Mouse (Mus musculus): ENCODE data around the gene App. TPM values are rescaled to one million over a fixed set of nuclear protein-coding genes. Genes with fewer than 3 reads are reported as not detected.

App gene
- polyA plus RNA-seq, 1 experiment from 2014 or later = 287 TPM

- no peak overlapping the region for H3K4me2 ChIP-seq (ENCODE audit: low read length)
- peak; percentile 34 for ATAC-seq
- WGBS = 63% methylated on average over 11 of the region's 11 CpGs
Measured at GRCm38 (mm10) chr16:85145369-85145768, 28.2 kb downstream of the App start.

DNA sequence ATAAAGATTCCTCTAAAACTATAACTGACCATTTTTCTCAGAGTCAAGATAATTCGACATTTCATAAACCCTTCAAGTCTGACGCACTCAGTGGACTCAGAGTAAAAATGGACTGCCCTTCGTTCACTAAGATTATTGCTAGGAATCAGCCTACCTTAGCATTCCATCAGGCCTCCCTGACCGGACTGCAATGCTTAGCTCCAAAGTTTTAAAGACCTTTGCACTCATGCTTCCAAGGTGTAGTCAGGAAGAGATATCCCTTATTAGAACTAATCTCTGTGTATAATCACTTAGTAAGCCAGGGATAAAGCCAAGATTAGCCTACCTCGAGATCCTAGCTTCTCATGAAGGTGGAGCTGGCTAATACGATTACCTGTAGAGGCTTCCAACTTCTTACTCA is 29.2 kb downstream of the App start:
- 92% methylated on average over 6 of the region's 6 CpGs for WGBS
- H3K4me2 ChIP-seq (ENCODE audit: low read length) = no peak overlapping the region

More at GRCm38 (mm10) chr16:85145369-85145768, 28.2 kb downstream of the App start:
- H3K4me3 ChIP-seq (replicated peaks; ENCODE audit: low read length) = no peak overlapping the region
- no peak overlapping the region for H3K27ac ChIP-seq (ENCODE audit: low read length)
- no peaks in the 10 kb centered on the region; the same call in 1 of the 2 replicates for H3K4me1 ChIP-seq (replicated peaks; ENCODE audit: control insufficient read depth, insufficient read depth, low read length)
- no peaks in the 10 kb centered on the region for H3K9me3 ChIP-seq (ENCODE audit: control insufficient read depth, low read length)
- no peaks in the 10 kb centered on the region for H3K36me3 ChIP-seq (ENCODE audit: control insufficient read depth, insufficient read depth)
- no peak overlapping the region for H3K9ac ChIP-seq (replicated peaks; ENCODE audit: low read depth, low read length)
- H3K27me3 ChIP-seq (replicated peaks; ENCODE audit: control insufficient read depth, insufficient read depth, low read length) = no peaks in the 10 kb centered on the region

DNA sequence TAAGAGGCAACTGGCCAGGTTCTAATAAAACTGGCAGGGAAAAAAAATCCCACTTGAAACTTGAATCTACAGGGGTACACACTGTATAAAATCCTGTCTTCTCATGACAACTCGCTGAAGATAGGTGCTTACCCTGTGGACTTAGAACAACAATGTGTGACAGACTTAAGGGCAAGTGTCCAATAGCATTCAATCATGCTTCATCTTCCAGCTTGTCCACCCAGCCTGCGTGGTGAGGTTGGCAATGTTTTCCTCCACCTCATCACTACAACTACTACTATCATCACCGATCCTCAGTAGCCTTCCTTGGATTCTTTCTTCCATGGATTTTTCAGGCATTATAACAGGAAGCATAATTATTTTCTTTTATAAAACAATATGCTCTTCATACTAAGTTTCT is 29.7 kb downstream of the App start:
- H3K4me3 ChIP-seq (replicated peaks; ENCODE audit: low read length) = no peak overlapping the region
- H3K4me1 ChIP-seq (replicated peaks; ENCODE audit: control insufficient read depth, insufficient read depth, low read length) = peaks cover 6% of the 10 kb centered on the region
- no peaks in the 10 kb centered on the region for H3K9me3 ChIP-seq (ENCODE audit: control insufficient read depth, low read length)
- no peak overlapping the region for H3K4me2 ChIP-seq (ENCODE audit: low read length)
- H3K9ac ChIP-seq (replicated peaks; ENCODE audit: low read depth, low read length) = no peak overlapping the region
- H3K36me3 ChIP-seq (ENCODE audit: control insufficient read depth, insufficient read depth) = no peaks in the 10 kb centered on the region
- no peaks in the 10 kb centered on the region for H3K27me3 ChIP-seq (replicated peaks; ENCODE audit: control insufficient read depth, insufficient read depth, low read length)
- no peak overlapping the region for H3K27ac ChIP-seq (ENCODE audit: low read length)
- no peak for ATAC-seq
- WGBS = 89% methylated on average over 3 of the region's 3 CpGs

More for the DNA sequence above, 29.2 kb downstream of the App start:
- Histone ChIP-seq H3K27ac (ENCODE audit: low read length) (no peak overlapping the region), H3K27me3 (replicated peaks; ENCODE audit: control insufficient read depth, insufficient read depth, low read length) (no peaks in the 10 kb centered on the region), H3K4me3 (replicated peaks; ENCODE audit: low read length) (no peak overlapping the region), H3K36me3 (ENCODE audit: control insufficient read depth, insufficient read depth) (no peaks in the 10 kb centered on the region), H3K9me3 (ENCODE audit: control insufficient read depth, low read length) (no peaks in the 10 kb centered on the region), H3K4me1 (replicated peaks; ENCODE audit: control insufficient read depth, insufficient read depth, low read length) (peaks cover 2% of the 10 kb centered on the region; the same call in 1 of the 2 replicates), H3K9ac (replicated peaks; ENCODE audit: low read depth, low read length) (no peak overlapping the region)
- no peak for ATAC-seq

GRCm38 (mm10) chr16:85143188-85143587 is 30.4 kb downstream of the App start:
- 26% methylated on average over 3 of the region's 3 CpGs for WGBS
- Histone ChIP-seq H3K36me3 (ENCODE audit: control insufficient read depth, insufficient read depth) (no peaks in the 10 kb centered on the region), H3K27me3 (replicated peaks; ENCODE audit: control insufficient read depth, insufficient read depth, low read length) (no peaks in the 10 kb centered on the region), H3K9me3 (ENCODE audit: control insufficient read depth, low read length) (no peaks in the 10 kb centered on the region), H3K9ac (replicated peaks; ENCODE audit: low read depth, low read length) (no peak overlapping the region), H3K4me1 (replicated peaks; ENCODE audit: control insufficient read depth, insufficient read depth, low read length) (peaks cover 6% of the 10 kb centered on the region), H3K4me2 (ENCODE audit: low read length) (no peak overlapping the region), H3K4me3 (replicated peaks; ENCODE audit: low read length) (no peak overlapping the region), H3K27ac (ENCODE audit: low read length) (no peak overlapping the region)
- no peak for ATAC-seq

DNA sequence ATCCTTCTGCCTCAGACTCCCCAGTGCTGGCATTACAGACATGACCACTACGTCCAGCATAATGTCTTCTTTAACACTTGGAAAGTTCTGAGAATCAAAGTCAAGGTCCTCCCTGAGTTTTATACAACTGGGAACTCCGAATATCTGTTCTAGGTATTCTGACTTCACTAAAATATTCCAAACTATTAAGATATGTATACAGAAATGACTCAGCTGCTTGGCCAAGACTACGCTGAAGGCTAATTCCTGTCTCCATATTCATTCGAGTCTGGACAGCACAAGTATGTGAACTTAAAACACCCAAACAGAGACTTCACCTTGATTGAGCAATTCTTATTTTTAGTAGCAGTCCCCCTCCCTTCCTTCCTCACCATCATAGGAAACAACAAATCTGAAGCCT is 32.2 kb downstream of the App start:
- no peak overlapping the region for H3K9ac ChIP-seq (replicated peaks; ENCODE audit: low read depth, low read length)
- no peaks in the 10 kb centered on the region for H3K27me3 ChIP-seq (replicated peaks; ENCODE audit: control insufficient read depth, insufficient read depth, low read length)
- H3K27ac ChIP-seq (ENCODE audit: low read length) = no peak overlapping the region
- WGBS = 96% methylated on average over 4 of the region's 4 CpGs
- no peak overlapping the region for H3K4me2 ChIP-seq (ENCODE audit: low read length)
- H3K36me3 ChIP-seq (ENCODE audit: control insufficient read depth, insufficient read depth) = no peaks in the 10 kb centered on the region; the same call in 1 of the 2 replicates
- ATAC-seq = no peak
- H3K9me3 ChIP-seq (ENCODE audit: control insufficient read depth, low read length) = no peaks in the 10 kb centered on the region
- H3K4me3 ChIP-seq (replicated peaks; ENCODE audit: low read length) = no peak overlapping the region
- H3K4me1 ChIP-seq (replicated peaks; ENCODE audit: control insufficient read depth, insufficient read depth, low read length) = peaks cover 8% of the 10 kb centered on the region

DNA sequence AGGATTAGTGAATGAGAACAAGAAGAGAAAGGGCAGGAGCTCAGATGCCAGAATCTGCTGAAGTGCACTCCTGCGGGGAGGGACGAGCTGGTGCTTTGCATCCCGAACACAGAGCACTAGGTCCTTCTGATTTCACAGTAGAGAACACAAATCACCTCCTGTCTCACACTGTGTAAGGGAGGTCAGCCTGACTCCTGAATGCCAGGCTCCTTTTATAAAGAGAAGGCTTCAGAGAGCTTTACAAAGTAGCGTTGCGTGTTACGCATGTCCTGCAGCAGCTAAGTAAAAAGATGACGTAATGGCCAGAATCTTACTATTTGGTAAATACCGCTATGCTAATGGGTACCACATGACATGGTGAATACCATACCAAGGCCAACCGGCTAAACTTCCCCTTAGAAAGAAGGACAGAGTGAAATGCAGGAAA is 34.4 kb downstream of the App start:
- no peaks in the 10 kb centered on the region; the same call in 1 of the 2 replicates for H3K36me3 ChIP-seq (ENCODE audit: control insufficient read depth, insufficient read depth)
- no peaks in the 10 kb centered on the region for H3K9me3 ChIP-seq (ENCODE audit: control insufficient read depth, low read length)
- peaks cover 8% of the 10 kb centered on the region for H3K4me1 ChIP-seq (replicated peaks; ENCODE audit: control insufficient read depth, insufficient read depth, low read length)
- no peaks in the 10 kb centered on the region for H3K27me3 ChIP-seq (replicated peaks; ENCODE audit: control insufficient read depth, insufficient read depth, low read length)
- WGBS = 27% methylated on average over 9 of the region's 9 CpGs
- no peak overlapping the region for H3K27ac ChIP-seq (ENCODE audit: low read length)
- ATAC-seq = peak; percentile 57
- H3K4me2 ChIP-seq (ENCODE audit: low read length) = no peak overlapping the region
- H3K9ac ChIP-seq (replicated peaks; ENCODE audit: low read depth, low read length) = no peak overlapping the region
- H3K4me3 ChIP-seq (replicated peaks; ENCODE audit: low read length) = no peak overlapping the region

DNA sequence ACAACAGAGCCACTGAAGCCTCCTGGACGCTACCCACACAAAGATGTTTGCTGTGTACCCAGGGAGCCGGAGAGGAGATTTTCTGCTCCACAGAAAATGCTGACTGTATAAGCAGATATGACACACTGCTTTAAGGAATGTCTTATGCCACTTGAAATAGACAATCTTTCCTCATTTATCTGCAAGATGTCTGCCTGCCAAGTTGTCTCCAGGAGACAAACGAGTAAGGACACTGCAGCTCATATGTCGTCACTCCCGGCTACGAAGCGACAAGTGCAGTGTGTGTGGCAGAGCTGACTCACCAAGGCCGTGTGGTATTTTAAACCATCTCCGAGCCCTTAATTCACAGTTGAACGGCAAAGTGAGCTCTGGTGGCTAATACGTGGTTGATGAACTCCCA is 36.2 kb downstream of the App start:
- no peaks in the 10 kb centered on the region; the same call in 1 of the 2 replicates for H3K36me3 ChIP-seq (ENCODE audit: control insufficient read depth, insufficient read depth)
- no peak overlapping the region for H3K9ac ChIP-seq (replicated peaks; ENCODE audit: low read depth, low read length)
- H3K4me1 ChIP-seq (replicated peaks; ENCODE audit: control insufficient read depth, insufficient read depth, low read length) = peaks cover 8% of the 10 kb centered on the region
- no peaks in the 10 kb centered on the region for H3K9me3 ChIP-seq (ENCODE audit: control insufficient read depth, low read length)
- H3K4me2 ChIP-seq (ENCODE audit: low read length) = no peak overlapping the region
- no peak overlapping the region for H3K4me3 ChIP-seq (replicated peaks; ENCODE audit: low read length)
- 70% methylated on average over 11 of the region's 11 CpGs for WGBS
- no peaks in the 10 kb centered on the region for H3K27me3 ChIP-seq (replicated peaks; ENCODE audit: control insufficient read depth, insufficient read depth, low read length)
- H3K27ac ChIP-seq (ENCODE audit: low read length) = no peak overlapping the region
- ATAC-seq = no peak

DNA sequence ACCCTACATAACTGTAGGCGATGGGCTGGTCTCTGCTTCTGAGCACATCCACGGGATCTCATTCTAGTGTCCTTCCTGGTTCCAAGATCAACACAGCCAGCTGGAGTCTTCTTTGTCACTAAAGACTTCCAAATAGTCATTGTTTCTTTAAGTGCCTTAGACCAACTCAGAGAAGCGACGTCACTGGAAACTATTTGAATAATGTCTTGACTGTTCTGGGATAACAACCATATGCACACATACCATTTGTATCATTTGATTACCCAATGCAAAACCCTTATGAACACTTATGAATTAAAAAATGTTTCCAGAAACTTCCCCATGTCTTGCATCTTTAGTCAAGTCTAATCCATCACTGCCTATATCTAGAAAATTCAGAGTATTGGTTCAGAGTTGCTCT is 37.5 kb downstream of the App start:
- Histone ChIP-seq H3K36me3 (ENCODE audit: control insufficient read depth, insufficient read depth) (no peaks in the 10 kb centered on the region; the same call in 1 of the 2 replicates), H3K27ac (ENCODE audit: low read length) (no peak overlapping the region), H3K9me3 (ENCODE audit: control insufficient read depth, low read length) (no peaks in the 10 kb centered on the region), H3K4me2 (ENCODE audit: low read length) (no peak overlapping the region), H3K4me3 (replicated peaks; ENCODE audit: low read length) (no peak overlapping the region), H3K4me1 (replicated peaks; ENCODE audit: control insufficient read depth, insufficient read depth, low read length) (peaks cover 8% of the 10 kb centered on the region), H3K9ac (replicated peaks; ENCODE audit: low read depth, low read length) (no peak overlapping the region), H3K27me3 (replicated peaks; ENCODE audit: control insufficient read depth, insufficient read depth, low read length) (no peaks in the 10 kb centered on the region)
- WGBS = 81% methylated on average over 4 of the region's 4 CpGs
- no peak for ATAC-seq

- peaks cover 10% of the 10 kb centered on the region for H3K4me1 ChIP-seq (replicated peaks; ENCODE audit: control insufficient read depth, insufficient read depth, low read length)
- H3K4me2 ChIP-seq (ENCODE audit: low read length) = no peak overlapping the region
- no peaks in the 10 kb centered on the region; the same call in 1 of the 2 replicates for H3K36me3 ChIP-seq (ENCODE audit: control insufficient read depth, insufficient read depth)
- ATAC-seq = no peak
- H3K27me3 ChIP-seq (replicated peaks; ENCODE audit: control insufficient read depth, insufficient read depth, low read length) = no peaks in the 10 kb centered on the region
- no peak overlapping the region; the same call in 1 of the 2 replicates for H3K27ac ChIP-seq (ENCODE audit: low read length)
- WGBS = 72% methylated on average over 5 of the region's 5 CpGs
- H3K9me3 ChIP-seq (ENCODE audit: control insufficient read depth, low read length) = no peaks in the 10 kb centered on the region
- no peak overlapping the region for H3K9ac ChIP-seq (replicated peaks; ENCODE audit: low read depth, low read length)
- no peak overlapping the region for H3K4me3 ChIP-seq (replicated peaks; ENCODE audit: low read length)
Measured at GRCm38 (mm10) chr16:85133468-85133881, 40.1 kb downstream of the App start.

- 86% methylated on average over 8 of the region's 8 CpGs for WGBS
- Histone ChIP-seq H3K4me2 (ENCODE audit: low read length) (no peak overlapping the region), H3K4me3 (replicated peaks; ENCODE audit: low read length) (no peak overlapping the region), H3K36me3 (ENCODE audit: control insufficient read depth, insufficient read depth) (no peaks in the 10 kb centered on the region; the same call in 1 of the 2 replicates), H3K4me1 (replicated peaks; ENCODE audit: control insufficient read depth, insufficient read depth, low read length) (peaks cover 14% of the 10 kb centered on the region), H3K9ac (replicated peaks; ENCODE audit: low read depth, low read length) (no peak overlapping the region), H3K27me3 (replicated peaks; ENCODE audit: control insufficient read depth, insufficient read depth, low read length) (no peaks in the 10 kb centered on the region), H3K27ac (ENCODE audit: low read length) (no peak overlapping the region; the same call in 1 of the 2 replicates), H3K9me3 (ENCODE audit: control insufficient read depth, low read length) (no peaks in the 10 kb centered on the region)
- ATAC-seq = no peak
Measured at GRCm38 (mm10) chr16:85133057-85133456, 40.5 kb downstream of the App start.

All from forebrain, embryonic 16.5 days (tissue).